Mouse (Mus musculus): ENCODE results near the gene Efnb1.

The Efnb1 gene

GRCm38 (mm10) chrX:99135523-99136258 is at the start of gene Efnb1:
Efnb1 (plus strand) TSS chrX:99136130.
- in situ Hi-C loops (cut with MboI, MseI): loop anchor here (10.0 kb wide), 1 partner anchor 519 kb away; no protein-coding TSS in a partner anchor

DNA sequence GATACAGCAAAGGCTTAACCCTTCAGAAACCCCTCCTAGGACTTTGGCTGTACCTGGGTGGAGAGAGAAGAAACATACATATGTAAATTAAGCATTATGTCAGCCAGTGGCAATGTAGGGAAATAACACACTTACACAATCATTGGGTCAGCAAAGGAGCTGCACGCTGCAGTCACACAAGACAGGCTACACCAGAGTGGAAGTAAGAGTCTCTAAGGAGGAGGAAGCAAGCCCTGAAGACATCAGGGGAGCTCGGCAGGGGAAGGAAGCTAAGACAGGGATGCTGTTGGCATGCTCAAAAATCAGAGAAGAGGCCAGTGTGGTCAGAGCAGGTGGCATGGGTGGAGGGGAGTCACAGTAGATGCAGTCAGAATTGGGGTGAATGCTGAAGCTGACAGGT is 43.2 kb upstream of the Efnb1 start:
- in situ Hi-C loops (cut with MboI, MseI): no loop called here

GRCm38 (mm10) chrX:99111088-99111724 is 24.7 kb upstream of the Efnb1 start:
- in situ Hi-C loops (cut with MboI, MseI): loop anchor here (5.0 kb wide), 1 partner anchor 34 kb away; no protein-coding TSS in a partner anchor

- in situ Hi-C loops (cut with MboI, MseI): no loop called here
Measured at GRCm38 (mm10) chrX:99119510-99119909, 16.4 kb upstream of the Efnb1 start.

- in situ Hi-C loops (cut with MboI, MseI): loop anchor here (5.0 to 10.0 kb wide), 2 partner anchors 392 to 525 kb away; no protein-coding TSS in a partner anchor
Measured at GRCm38 (mm10) chrX:99130059-99130458, 5.9 kb upstream of the Efnb1 start.

GRCm38 (mm10) chrX:99132573-99132972 is 3.4 kb upstream of the Efnb1 start:
- in situ Hi-C loops (cut with MboI, MseI): loop anchor here (5.0 to 10.0 kb wide), 2 partner anchors 390 to 522 kb away; no protein-coding TSS in a partner anchor

GRCm38 (mm10) chrX:99134891-99135290 is 1.0 kb upstream of the Efnb1 start:
- in situ Hi-C loops (cut with MboI, MseI): loop anchor here (5.0 to 10.0 kb wide), 2 partner anchors 387 to 520 kb away; no protein-coding TSS in a partner anchor

GRCm38 (mm10) chrX:99136431-99136966 is 569 bp downstream of the Efnb1 start:
- in situ Hi-C loops (cut with MboI, MseI): loop anchor here (10.0 kb wide), 1 partner anchor 518 kb away; no protein-coding TSS in a partner anchor

DNA sequence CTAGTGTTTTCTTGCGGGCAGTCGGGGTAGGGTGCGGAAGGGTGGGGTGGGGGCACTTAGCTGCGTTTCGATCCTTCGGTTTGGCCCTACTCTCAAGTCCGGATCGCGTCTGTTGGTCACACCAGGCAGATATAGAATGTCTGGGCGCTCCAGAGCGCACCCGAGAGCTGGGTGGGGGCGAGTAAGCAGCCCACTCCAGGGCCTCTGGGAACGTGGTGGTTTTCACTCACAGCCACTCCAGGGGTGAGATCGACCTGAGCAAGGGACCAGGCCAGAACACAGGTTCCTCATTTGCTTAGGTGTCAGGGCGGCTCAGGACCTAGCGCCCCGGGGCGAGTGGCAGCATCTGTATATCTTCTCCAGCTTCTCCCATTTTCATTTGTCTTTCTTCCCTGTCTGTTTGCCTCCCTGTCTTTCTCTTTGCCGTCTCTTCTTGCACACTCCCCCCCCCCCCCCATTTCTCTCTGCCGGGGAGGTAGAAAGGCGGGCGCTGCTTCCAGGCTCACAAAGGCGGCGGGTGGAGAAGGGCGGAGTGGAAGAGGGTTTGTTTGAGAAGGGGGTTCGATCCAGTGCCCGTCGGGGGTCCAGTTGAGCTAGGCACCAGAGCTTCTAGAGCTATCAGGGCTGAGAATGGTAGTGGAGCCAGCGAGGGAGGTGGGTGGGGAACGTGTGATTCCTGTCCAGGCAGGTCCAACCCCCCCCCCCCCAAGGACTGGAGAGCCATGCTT is 1.4 kb downstream of the Efnb1 start:
- in situ Hi-C loops (cut with MboI, MseI): loop anchor here (10.0 kb wide), 1 partner anchor 517 kb away; no protein-coding TSS in a partner anchor

DNA sequence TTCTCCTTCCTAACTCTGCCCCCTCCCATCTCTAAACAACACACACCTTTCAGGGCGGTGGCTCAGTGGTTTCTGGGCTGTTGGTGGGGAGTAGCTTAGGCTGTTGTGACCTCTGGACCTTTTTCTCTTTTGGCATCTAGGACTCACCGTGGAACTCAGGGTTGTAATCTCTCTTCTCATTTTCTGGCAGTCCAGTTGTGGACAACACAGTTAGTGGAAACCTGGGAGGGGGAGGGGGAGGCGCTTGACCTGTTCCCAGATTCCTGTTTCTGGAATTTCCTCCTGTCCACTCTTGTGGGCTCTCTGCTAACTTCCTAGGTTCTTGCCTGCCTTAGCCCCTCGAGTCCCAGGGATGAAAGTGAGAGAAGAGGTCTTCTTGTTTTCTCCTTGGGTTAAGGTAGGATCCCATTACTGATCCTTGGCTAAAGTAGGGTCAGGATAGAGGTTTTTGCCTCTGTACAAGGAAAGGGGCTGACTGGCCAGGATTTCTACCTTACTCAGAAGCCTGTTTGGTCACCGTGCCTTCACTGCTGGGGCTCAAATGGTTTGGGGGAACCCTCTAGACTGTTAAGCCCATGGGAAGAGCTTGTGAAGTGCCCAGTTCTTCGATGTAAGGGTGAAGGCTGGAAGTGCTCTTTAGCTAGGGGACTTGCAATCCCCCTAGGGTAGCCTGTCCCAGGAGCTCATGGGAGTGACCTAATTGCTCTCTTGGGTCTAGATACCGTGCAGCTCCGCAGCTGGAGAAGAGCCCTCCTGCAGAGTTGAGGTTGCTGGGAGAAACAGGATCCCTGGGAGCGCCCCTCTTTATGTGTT is 2.2 kb downstream of the Efnb1 start:
- in situ Hi-C loops (cut with MboI, MseI): loop anchor here (10.0 kb wide), 1 partner anchor 517 kb away; no protein-coding TSS in a partner anchor

DNA sequence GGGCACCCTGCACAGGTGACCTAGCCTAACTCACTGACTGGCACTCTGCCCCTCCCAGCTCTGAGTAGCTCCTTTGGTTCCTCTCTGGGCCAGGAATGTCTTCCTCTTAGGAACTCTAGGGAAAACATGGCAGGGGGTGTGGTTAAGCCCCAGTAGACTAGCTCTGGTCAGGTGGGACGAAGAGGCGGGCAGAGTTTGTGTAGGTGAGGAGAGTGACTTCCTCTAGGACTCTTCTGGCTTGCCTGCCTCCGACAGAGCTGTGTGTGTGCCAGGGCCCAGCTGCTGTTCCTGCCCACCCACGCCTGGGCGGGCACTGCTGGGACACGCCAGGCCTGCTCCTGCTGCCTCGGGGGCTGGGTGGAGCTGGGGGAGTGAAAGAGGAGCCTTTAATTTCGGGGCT is 5.1 kb downstream of the Efnb1 start:
- in situ Hi-C loops (cut with MboI, MseI): no loop called here

DNA sequence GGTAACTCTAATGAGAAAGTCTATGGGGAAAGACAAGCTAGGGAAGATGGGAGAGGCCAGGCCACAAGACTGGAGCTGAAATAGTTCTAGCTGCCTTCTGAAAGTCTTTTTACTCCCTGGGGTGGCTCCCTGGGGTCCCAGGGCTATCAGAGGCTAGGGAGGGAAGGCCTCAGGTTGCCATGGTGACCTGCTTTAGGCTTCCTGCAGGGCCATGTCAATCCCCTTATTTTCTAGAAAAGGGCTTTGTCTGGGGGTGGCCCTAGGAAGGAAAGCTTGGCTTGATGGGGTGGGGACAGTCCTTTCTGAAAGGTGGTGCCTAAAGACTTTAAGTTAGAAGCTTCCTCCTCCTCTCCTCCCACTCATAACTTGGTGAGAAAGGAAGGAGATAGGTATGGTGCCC is 6.0 kb downstream of the Efnb1 start:
- in situ Hi-C loops (cut with MboI, MseI): no loop called here

- in situ Hi-C loops (cut with MboI, MseI): no loop called here
Measured at GRCm38 (mm10) chrX:99145561-99145960, 9.6 kb downstream of the Efnb1 start.

DNA sequence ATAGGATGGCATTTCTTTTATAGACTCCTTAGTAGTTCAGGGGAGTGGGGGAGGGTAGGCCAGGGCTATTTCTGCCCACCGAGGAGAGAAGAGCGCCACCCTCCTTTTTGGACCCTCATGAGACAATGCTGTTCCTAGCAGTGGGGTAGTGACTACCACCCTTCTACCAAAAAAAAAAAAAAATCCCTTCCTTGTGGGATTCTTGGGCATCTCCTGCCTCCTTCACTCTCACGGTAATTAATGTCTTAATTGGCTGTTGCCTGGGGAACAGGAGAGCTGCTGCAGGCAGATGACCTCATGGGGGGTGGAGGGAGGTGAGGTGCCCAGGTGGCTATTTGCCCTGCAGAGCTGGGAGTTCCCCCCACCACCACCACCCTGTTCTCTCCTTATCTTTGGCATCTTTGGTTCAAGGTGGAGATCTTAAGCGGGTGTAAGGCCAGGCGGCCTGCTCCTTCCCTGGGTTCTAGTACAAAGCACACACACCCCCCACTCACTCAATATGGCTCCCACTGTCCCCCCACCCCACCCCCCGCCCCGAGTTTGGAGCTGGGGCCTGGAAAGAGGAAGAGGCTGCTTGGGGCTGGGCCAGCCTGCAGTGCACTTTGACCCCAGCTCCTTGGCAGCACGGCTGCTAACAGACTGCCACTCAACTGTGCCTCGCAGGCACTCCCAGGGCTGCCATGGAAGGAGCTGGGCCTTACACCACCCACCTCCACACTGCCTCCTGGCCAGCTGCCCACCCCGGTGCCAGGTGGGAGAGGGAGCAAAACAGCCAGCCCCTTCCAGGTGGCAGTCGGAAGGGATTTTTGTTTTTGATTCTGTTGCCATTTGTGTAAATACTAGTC is 12.4 kb downstream of the Efnb1 start:
- in situ Hi-C loops (cut with MboI, MseI): no loop called here

GRCm38 (mm10) chrX:99149047-99149446 is 13.1 kb downstream of the Efnb1 start:
- in situ Hi-C loops (cut with MboI, MseI): no loop called here

DNA sequence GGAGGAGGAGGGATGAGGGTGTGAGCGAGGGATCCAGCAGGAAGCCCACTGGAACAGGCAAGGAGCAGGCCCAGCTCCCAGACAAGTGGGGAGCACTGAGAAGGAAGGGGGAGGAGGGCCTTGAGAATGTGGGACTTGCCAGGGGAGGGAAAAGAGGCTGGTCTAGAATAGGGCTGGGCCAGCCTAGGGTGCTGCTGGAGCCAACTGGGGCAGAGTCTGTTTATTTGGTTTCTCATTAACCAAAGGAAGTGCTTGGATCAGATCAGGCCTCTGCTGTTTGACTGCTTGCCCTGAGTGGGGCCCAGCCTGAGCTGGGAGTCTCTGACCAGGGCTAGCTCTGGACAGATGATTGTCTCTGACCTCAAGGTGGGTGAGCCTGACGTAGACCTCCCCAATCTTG is 14.0 kb downstream of the Efnb1 start:
- in situ Hi-C loops (cut with MboI, MseI): no loop called here

DNA sequence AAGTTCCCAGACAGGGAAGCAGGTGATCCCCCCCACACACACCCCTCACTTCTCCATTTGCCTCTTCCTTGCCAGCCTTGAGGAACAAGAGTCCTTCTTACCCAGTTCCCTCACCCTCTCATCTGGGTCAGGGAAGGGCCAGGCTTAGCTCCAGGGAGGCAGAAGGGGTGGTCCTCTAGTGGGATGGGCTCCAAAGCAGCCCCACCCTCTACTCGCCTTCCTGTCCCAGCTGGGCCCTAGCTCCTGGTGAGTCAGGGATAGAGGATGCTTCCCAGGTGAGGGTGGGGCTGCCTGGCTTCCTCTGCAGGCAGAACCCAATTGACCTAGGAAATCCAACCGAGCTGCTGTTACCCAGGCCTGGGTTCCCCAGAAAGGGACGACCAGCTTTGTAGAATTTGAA is 14.8 kb downstream of the Efnb1 start:
- in situ Hi-C loops (cut with MboI, MseI): no loop called here

GRCm38 (mm10) chrX:99151434-99151833 is 15.5 kb downstream of the Efnb1 start:
- in situ Hi-C loops (cut with MboI, MseI): no loop called here

- in situ Hi-C loops (cut with MboI, MseI): no loop called here
Measured at GRCm38 (mm10) chrX:99152141-99152540, 16.2 kb downstream of the Efnb1 start.
